Mouse (Mus musculus): ENCODE results near the gene Stradb. TPM values are rescaled to one million over a fixed set of nuclear protein-coding genes. Genes with fewer than 3 reads are reported as not detected.

The Stradb gene
- polyA plus RNA-seq (2012; rRNA removed), result 10.1 and 18.2 TPM in 2 replicates

DNA sequence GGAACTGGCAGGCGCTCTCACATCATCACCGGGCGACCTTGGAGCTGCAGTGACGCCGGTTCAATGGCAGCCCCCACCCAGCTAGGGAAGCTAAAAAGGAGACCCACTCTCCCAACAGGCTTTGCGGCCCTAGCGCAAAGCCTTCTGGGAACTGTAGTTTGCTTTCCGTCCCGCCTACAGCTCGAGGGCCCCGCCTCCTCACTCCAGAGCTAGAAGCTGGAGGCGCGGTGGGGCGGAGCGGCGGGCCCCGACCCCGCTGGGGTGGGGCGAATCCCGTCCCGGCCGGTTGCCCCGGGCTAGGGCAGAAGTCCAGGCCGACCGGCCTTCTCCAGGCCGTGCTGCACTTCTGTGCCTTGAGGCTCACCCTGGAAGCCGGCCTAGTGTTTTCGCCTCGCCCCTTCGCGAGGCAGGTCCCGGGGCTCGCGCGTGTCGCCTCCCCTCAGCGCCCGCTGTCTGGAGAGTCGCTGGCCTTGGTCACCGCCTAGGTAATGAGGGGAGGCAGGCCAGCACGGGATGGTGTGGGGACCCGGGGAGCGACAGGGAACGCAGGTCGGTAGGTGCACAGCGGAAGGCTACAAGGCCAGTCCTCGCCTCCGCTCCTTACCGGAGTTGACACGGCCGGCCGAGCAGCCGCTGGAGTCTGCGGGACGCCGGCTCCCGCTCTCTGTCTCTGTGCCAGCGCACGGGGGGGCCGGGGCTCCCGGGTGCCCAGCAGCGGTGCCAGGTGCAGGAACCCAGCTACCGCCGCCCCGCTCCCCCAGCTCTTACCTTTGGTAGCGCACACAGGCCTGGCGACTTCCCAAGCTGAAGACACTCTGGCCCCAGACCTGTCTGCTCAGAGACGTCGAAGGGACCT lies at the start of gene Stradb, which contains the start of gene Trak2:
TSS of gene Stradb (plus strand) at position 157 of the 856 bp plus-strand sequence.
TSS of gene Trak2 (minus strand) at position 65 of the 856 bp plus-strand sequence.

Other genes with a start within 250 kb of the Stradb start
- 10.0 and 11.6 TPM in 2 replicates for gene Casp8, start 178.1 kb upstream of the Stradb start, polyA plus RNA-seq (2012; rRNA removed)
- 16.8 and 17.3 TPM in 2 replicates for gene Trak2, start 92 bp upstream of the Stradb start, polyA plus RNA-seq (2012; rRNA removed)
- 0.07 TPM in 1 of 2 replicates, not detected in the other for gene C2cd6, start 121.4 kb downstream of the Stradb start, polyA plus RNA-seq (2012; rRNA removed)
- gene Tmem237, start 146.9 kb downstream of the Stradb start, polyA plus RNA-seq (2012; rRNA removed), result 34.5 and 55.2 TPM in 2 replicates
- 1.1 TPM in 2 replicates for gene Mpp4, start 189.9 kb downstream of the Stradb start, polyA plus RNA-seq (2012; rRNA removed)

Measured in central nervous system, embryonic 11.5 days (tissue).